Mouse (Mus musculus): ENCODE results near the gene Pdxp. TPM values are rescaled to one million over a fixed set of nuclear protein-coding genes. Genes with fewer than 3 reads are reported as not detected.

Gene Pdxp
- total RNA-seq, 2 experiments from 2014 or later = 16.4 to 21.7 TPM

DNA sequence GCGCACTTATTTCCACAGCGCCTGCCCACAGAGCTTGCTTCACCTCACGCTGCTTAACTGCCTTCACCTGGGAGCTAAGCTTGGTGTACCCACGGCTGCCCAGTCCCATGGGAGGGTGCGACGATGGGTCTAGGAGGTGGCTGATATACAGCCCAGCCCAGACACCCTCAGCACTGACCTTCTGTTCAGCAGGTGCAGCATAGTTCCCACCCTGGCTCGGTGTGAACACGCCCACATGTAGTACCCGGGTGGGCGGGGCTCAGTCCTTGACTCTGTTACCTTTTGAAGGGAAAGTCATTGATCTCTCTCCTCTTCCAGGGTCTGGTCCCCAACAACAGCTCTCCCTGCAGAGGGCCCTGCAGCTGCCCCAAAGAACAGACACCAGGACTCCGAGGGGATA, 45.8 kb downstream of the Pdxp start:
- DNase-seq (ENCODE audit: low spot score in 2 of 2) = no peak

GRCm38 (mm10) chr15:78960088-78960487, 46.4 kb downstream of the Pdxp start:
- DNase-seq (ENCODE audit: low spot score in 2 of 2) = peak in 1 of 2 experiments; percentile 79

DNA sequence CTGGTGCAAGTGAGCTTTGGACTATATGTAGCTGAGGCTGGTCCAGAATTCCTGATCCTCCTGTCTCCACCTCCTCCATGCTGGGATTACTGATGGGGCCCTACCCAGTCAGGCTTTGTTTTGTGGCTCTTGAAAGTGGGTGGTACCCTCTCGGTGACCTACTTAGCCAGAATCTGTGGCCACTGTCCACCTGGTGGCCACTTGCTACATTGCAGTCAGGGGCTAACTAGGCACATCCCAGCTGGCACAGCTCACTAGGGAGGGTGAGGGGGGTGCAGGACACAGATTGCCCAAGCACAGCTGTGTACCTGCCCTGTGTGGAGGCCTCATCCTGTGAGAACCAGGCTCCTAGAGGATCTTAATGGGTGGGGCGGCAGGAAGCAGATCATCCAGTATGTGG, 49.2 kb downstream of the Pdxp start:
- DNase-seq (ENCODE audit: low spot score in 2 of 2) = peak; percentile 60 to 74

Small RNAs within 50 kb of the gene (microRNA-seq; reads per million reads assigned to microRNA genes)
- gene Mir6955 = not detected

Other genes starting within 250 kb of the Pdxp start
- under 1 TPM; 0.27 to 0.70 TPM for gene Elfn2, start 195.1 kb upstream of the Pdxp start, total RNA-seq (2021)
- 10 to 100 TPM in 1 of 2 experiments, 1 to 10 TPM in 1; 9.5 to 11.6 TPM for gene Mfng, start 140.4 kb upstream of the Pdxp start, total RNA-seq (2021)
- gene Card10, start 110.9 kb upstream of the Pdxp start, total RNA-seq (2021) = 10 to 100 TPM; 12.6 to 13.3 TPM
- 10 to 100 TPM; 43.2 to 47.6 TPM for gene Cdc42ep1, start 71.3 kb upstream of the Pdxp start, total RNA-seq (2021)
- not detected for gene Lgals2, start 58.4 kb upstream of the Pdxp start, total RNA-seq (2021)
- gene Gga1, start 36.7 kb upstream of the Pdxp start, total RNA-seq (2021) = 10 to 100 TPM; 36.8 to 40.9 TPM
- gene Gm49510, start 14.3 kb upstream of the Pdxp start, total RNA-seq (2021) = not detected
- 10 to 100 TPM; 14.6 to 16.4 TPM for gene Sh3bp1, start 14.2 kb upstream of the Pdxp start, total RNA-seq (2021)
- 1,000 to 10,000 TPM; 1,203 to 1,363 TPM for gene Lgals1, start 12.8 kb downstream of the Pdxp start, total RNA-seq (2021)
- 10 to 100 TPM; 34.4 to 38.6 TPM for gene Nol12, start 21.0 kb downstream of the Pdxp start, total RNA-seq (2021)
- gene Triobp, start 33.8 kb downstream of the Pdxp start, total RNA-seq (2021) = 10 to 100 TPM; 83.6 to 94.1 TPM
- 100 to 1,000 TPM; 212 to 246 TPM for gene H1f0, start 114.5 kb downstream of the Pdxp start, total RNA-seq (2021)
- gene Galr3, start 128.0 kb downstream of the Pdxp start, total RNA-seq (2021) = not detected
- 10 to 100 TPM; 11.6 to 13.5 TPM for gene Ankrd54, start 149.0 kb downstream of the Pdxp start, total RNA-seq (2021)
- gene Eif3l, start 161.3 kb downstream of the Pdxp start, total RNA-seq (2021) = 100 to 1,000 TPM; 106 to 111 TPM
- 10 to 100 TPM; 26.5 to 29.4 TPM for gene Micall1, start 195.0 kb downstream of the Pdxp start, total RNA-seq (2021)
- gene Polr2f, start 227.1 kb downstream of the Pdxp start, total RNA-seq (2021) = 10 to 100 TPM; 72.2 to 92.4 TPM
- 1 to 10 TPM in 1 of 2 experiments, under 1 TPM in 1; 0.96 to 1.6 TPM for gene 1700088E04Rik, start 227.3 kb downstream of the Pdxp start, total RNA-seq (2021)

Data from gastrocnemius, postnatal 4 days (tissue).